Mouse (Mus musculus) gonadal fat pad, adult 2 months (tissue): ENCODE results near the gene Slc22a20. TPM values are rescaled to one million over a fixed set of nuclear protein-coding genes. Genes with fewer than 3 reads are reported as not detected.

Source experiments
- DNase-seq: peaks from one replicate; pipeline ENCODE4 v3.0.0-alpha.2; 2012; ENCODE audit warnings: low read depth
- polyA plus RNA-seq: library from polyadenylated mRNA; depleted of rRNA; stranded (reverse); fragments of >200 nt; gene quantifications from 2 replicates; pipeline ENCODE4 v1.2.3, GENCODE M21; 2012

Slc22a20 gene
- polyA plus RNA-seq, 1 experiment, result not detected

- no peak for DNase-seq
These were observed 4.1 kb upstream of the Slc22a20 start for GRCm38 (mm10) chr19:5990033-5990432.

DNA sequence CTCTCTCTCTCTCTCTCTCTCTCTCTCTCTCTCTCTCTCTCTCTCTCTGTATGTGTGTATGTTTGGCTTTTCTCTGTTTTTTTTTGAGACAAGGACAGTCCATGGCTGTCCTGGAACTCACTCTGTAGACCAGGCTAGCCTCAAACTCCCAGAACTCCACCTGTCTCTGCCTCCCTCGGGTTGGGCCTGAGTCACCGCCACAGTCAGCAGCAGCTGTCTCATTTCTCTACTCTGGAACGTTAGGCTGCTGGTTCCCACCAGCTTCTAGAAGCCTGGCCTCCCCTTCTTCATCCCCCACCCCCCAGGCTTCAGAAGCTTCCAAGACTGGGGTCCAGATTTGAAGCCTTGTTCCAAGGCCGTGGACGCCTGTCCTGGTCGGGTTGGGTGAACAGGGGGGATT, 3.6 kb upstream of the Slc22a20 start:
- no peak for DNase-seq

DNA sequence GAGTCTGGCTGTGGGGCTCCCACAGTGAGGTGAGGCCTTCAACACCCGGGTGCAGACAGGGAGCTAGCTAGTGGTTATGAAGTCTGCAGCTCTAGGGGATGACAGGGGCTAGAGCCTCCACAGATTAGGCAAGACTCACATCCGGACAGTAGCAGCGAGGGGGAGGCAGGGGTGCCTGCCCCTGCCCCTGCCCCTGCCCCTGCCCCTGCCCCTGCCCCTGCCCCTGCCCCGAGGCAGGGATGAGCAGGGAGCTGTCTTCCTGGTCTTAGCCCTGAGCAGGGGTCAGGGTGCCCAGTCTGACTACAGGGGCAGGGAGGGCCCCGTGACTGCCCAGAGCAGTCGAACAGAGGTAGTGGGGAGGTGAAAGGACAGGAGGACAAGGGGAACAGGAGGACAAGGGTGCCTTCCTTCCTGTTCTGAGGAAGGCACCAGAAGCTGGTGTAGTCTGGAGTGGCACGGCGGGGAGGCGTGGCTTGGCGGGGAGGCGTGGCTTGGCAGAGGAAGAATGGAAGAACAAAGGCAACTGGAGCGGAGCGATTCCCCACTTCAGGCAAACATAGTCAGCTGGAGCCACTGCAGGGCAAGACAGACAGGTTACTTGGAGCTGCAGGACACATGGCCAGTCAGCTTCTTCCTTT, 3.0 kb upstream of the Slc22a20 start:
- DNase-seq, result no peak

DNA sequence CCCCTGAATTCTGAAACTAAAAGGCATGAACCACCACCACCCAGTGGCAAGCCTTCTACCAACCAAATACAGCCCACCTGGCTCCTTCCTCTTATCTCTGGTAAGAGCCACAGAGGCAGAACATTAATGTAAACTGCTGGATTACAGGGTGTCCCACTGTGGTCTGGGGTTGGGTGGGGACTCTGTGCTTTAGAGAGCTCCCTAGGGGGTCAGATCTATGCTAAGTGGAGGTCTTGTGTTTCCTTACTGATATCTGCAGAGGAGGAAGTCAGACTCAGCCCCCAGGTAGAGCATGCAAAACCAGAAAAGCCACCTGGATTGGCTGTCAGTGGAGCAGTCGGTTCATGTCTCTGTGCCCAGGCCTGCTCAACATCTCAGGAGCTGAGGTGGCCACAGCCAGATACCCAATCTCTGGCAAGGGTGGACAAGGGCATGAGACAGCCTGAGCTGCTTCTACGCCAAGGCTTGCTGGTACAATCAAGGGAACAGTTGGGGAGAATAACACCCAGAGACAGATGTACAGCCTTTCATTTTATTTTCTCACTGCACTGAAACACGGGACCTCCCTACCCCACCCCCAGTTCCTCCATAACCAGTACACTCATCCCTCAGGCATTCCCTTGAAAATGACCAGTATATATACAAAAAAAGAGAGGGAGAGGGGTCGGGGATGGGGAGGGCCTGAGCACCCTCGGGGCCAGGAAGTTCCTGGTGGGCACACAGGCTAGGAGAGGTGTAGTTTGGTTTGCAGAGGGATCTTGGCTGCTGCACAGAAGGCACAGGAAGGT, 2.3 kb upstream of the Slc22a20 start:
- no peak for DNase-seq

- no peak for DNase-seq
These were observed 5.5 kb downstream of the Slc22a20 start for GRCm38 (mm10) chr19:5980477-5980876.

DNA sequence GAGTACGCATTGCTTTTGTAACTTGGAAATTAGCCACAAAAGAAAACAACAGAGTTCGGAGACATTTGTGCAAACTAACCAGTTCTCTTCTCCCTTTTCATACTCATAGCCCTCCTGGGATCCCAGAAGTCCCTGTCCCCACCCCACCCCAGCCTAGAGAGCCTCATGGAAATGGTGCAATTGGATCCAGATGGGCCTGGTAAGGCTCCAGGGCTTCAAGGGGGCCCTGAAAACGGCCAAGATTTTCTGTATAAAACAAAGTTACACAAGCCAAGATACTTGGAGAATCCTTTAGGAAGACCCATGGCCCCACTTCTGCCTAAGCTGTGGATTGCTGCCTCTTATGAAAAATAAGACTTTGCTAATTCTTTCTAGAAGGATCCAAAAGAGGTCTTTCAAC, 8.2 kb downstream of the Slc22a20 start:
- DNase-seq, result no peak

- DNase-seq, result no peak
These were observed 10.3 kb downstream of the Slc22a20 start for GRCm38 (mm10) chr19:5975676-5976075.

GRCm38 (mm10) chr19:5975112-5975511, 10.8 kb downstream of the Slc22a20 start:
- DNase-seq, result no peak

DNA sequence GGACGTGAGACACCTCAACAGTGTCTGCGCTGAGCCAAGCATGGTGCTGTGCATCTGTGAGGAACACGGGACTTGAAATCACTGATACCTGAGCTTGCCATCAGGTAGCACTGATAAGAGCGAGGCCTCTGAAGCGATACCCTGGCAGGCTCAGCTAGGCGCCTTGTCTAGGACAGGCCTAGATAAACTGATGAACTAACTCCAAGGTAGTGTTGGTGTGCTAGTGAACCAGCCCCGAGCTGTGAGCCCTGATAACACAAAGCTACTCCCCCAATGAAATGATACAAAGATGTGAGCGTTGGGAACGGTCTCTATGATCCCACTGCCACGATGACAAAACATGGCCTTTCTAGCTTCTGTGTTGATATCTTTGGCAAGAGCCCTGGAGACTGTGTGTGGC, 18.3 kb downstream of the Slc22a20 start:
- DNase-seq, result no peak

DNA sequence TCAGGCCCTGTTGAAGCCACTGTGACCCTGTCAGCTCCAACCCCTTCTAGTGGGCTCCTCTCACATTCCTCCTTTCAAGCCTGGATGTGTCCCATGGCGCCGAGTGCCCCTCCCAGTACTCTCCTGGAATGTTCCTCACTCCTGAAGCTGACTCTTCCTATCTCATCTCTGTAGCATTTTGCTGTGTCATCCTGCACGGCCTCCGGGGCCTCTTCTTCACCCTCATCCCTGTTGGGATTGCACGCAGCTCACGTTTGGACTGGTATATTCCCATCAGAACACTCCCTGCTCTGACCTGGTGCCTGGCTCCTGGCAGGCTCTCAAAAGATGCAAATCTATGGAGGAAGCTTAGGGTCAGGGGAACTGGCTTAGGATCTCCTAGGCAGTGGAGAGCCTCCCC, 19.2 kb downstream of the Slc22a20 start:
- DNase-seq, result no peak

- DNase-seq, result no peak
These were observed 20.0 kb downstream of the Slc22a20 start for GRCm38 (mm10) chr19:5965910-5966309.

GRCm38 (mm10) chr19:5965280-5965679, 20.7 kb downstream of the Slc22a20 start:
- DNase-seq, result no peak

GRCm38 (mm10) chr19:5964804-5965203, 21.1 kb downstream of the Slc22a20 start:
- no peak for DNase-seq

DNA sequence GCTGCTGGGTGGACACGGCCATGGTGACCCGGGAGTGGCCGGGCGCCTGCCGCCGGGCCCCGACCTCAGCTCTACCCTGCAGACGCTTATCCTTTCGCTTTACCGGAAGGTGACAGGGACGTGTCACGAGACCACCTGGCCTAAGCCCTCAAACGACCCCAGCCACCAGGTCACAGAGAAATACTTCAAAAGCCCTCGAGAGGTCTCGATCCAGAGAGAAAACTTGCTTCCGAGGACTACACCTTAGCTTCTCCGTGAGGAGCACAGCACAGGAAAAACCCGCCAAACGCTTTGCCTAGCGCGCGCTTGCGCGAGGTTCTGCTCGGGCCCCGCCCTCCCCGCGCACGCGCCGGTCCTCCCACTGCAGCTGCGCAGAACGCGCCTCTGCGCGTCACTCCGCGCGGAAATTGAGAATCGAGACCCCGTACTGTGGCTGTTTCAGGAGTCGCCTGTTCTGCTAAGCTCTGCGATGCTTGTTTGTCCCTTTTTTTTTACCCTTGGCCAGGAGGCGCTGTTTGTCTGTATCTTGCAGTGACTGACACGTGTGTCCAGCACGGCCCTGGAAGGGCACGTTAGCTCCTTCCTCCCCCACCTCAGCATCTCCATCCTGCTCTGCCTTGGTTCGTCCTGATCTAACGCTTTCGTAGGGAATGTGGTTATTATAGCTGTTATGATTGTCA, 21.9 kb downstream of the Slc22a20 start, which contains the start of gene Pola2:
TSS of gene Pola2 (minus strand) at position 320 of the 680 bp plus-strand sequence.
- no peak for DNase-seq

DNA sequence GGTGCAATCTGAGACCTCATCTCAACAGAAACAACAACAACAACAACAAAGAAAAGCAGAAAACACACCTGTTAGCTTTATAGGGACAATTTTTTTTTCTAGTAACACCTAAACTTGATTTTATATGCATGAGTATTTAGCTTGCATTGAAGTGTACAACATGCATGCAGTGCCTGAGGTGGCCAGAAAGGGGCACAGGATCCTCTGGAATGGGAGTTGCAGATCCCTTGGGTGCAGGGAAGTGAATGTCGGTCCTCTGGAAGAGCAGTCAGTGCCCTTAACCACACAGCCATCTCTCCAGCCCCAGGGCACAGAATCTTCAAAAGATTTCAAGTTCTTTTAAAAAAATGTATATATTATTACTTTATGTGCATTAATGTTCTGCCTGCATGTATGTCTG, 23.3 kb downstream of the Slc22a20 start:
- DNase-seq, result no peak

DNA sequence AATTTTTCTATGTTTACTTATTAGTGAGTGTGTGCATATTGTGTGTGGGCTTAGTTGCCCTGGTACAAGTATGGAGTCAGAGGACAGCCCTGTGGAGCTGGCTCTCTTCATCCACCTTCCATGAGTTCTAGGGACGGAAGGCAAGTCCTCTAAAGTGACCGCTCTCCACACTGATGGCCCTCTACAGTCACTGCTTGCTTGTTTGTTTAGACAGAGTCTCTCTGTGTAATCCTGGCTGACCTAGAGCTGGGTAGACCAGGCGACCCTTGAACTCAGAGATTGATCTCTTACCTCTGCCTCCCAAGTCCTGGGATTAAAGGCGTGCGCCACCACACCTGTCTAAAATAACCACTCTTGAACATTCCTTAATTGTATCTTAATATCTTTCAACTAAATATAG, 28.6 kb downstream of the Slc22a20 start:
- no peak for DNase-seq

GRCm38 (mm10) chr19:5956685-5957084, 29.3 kb downstream of the Slc22a20 start:
- no peak for DNase-seq

DNA sequence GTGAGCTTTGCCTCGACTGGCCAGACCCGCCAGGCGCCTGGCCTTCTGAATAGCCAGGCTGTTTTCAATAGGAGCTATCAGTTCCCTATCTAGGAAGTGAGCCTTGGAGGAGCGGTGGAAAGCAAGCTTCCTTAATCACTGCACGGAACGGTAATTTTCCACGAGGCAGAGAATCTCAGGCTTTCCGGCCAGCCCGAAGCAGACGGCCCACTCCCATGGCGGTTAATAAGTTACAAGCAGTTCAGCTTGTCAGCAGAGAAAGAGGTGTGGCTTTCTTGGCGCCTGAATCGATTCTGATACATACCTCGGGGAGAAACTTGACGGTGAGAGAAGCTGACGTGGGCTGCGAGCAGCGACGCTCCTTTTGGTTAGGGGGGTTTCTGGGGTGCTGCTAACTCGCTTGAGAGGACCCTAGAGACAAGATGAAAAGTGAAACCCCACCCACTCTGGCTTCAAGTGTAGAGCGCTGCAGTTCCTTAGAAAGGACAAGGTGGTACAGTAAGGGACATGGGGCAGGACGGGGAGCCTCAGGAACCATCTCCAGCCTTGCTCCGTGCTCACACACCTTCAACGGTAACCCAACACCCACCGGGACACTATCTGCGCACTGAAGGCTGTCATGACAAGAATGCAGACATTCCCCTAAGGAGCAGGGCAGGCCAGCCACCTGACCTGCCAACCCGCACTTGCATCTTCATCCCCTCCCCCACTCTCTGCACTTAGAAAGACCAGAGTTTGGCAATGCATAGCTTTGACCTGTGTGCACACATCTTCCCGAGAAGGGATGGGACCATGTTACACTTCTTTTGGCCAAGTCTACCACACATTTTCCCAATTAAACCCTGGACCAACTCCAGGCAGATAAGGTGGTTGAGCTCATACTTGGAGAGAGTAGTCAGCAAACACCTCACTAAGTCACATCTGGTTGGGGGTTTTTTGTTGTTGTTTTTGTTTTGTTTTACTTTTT, 30.0 kb downstream of the Slc22a20 start:
- no peak for DNase-seq

GRCm38 (mm10) chr19:5954936-5955335, 31.0 kb downstream of the Slc22a20 start:
- DNase-seq, result no peak

DNA sequence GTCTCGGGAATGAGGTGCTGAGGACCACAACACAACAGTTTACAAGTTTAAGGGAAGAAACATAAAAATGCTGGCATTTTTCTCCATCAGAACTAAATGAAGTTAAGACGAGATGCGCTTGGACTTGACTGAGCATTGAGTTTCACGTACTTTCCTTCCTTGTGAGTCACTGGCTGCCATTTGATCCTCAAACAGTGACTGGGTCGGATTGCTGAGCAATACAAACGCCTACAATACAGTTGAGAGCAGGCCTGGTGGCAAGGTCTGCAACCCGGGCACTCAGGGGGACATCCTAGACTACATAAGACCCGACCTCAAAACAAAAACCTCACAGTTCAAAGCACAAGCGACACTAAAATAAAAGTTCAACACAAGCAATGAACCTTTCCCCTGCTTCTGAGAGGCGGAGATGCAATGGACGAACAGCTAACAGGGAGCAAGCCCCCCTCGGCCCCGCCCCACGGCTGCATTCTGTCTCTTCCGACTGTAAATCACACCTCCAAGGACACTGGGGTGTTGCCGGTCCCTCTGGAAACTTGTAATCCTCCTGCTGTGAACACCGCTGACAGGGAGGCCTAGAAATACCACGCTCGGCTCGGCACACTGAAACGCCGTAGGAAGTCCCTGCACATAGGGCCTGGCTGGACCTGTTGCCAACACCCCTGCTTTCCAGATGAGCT, 31.8 kb downstream of the Slc22a20 start:
- no peak for DNase-seq

DNA sequence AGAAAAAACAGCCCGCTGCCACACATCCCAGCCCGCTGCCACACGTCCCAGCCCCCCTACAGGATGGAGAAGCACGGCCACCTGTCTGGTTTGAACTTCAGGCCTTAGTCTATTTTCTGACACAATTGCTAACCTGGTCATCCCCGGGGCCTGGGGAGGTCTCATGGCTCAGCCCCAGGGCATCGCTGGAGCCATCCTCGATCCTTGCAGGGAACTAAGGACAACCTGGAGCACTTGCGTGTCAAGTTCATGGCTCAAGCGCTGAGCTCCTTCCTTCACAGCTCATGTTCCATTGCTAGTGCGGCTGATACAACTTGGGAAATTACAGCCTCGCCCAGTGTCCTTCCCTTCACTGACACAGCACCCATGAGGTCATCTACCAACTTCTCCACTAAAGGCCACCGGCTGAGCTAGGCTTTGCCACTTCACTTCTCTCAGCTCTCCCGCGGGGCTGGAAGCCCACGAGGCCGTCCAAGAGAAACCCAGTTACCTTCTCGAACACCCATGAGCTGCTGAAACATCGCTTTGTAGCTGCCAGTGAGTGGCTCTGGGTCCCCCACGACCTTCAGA, 32.7 kb downstream of the Slc22a20 start:
- no peak for DNase-seq
